9 mouse cellular contexts compared by ENCODE assay signal in the genomic region with DNA sequence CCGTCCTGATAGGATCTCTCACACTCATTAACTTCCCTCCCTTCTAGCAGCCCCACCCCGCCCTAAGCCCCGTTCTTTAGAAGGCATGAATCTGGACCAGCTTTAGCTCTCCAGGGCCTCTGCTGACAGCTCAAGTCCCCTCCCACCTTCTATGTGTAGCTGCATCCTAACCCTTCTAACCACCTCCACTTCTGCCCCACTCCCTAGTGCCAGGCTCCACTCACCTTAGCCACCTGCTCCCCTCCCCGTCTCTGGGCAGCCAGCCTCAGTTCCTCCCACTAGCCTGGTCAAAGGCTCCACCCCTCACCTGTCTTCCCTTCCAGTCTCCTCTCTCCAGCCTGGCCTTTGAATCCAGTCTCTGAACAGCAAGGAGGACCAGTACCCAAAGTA. TPM values are rescaled to one million over a fixed set of nuclear protein-coding genes. Genes with fewer than 3 reads are reported as not detected.
DNase-seq lines count a peak whose midpoint lies in the region; ATAC-seq and TF ChIP-seq lines count a peak whose summit lies in the region.
"Had no signal": no experiment of that assay in that cellular context is flagged by ENCODE, and none has a peak within 500 bp of the region (broad histone marks: within the 10 kb centered on the region; RNA-seq: fewer than 3 reads in every experiment).

No protein-coding gene starts in this region.

- no peaks in the 10 kb centered on the region for H3K27me3 ChIP-seq in liver, adult 2 months (ENCODE audit: control insufficient read depth, insufficient read depth, low read length)
- no peaks in the 10 kb centered on the region for H3K27me3 ChIP-seq in hindbrain, postnatal 0 days (ENCODE audit: insufficient read depth, low read length)
- no peaks in the 10 kb centered on the region for H3K27me3 ChIP-seq in midbrain, embryonic 14.5 days (ENCODE audit: control insufficient read depth, insufficient read depth, low read length)

- peak overlapping the region; percentile 53 for H3K27ac ChIP-seq in liver, adult 2 months (replicated peaks; ENCODE audit: insufficient read depth, low read depth, low read length)
- H3K27ac ChIP-seq in hindbrain, postnatal 0 days: no peak overlapping the region
- H3K27ac ChIP-seq in midbrain, embryonic 14.5 days (replicated peaks; ENCODE audit: low read depth, low read length): no peak overlapping the region

- peak overlapping the region; percentile 77; the same call in 1 of the 2 replicates for H3K4me2 ChIP-seq in hindbrain, postnatal 0 days (ENCODE audit: low read depth, low read length)
- H3K4me2 ChIP-seq in midbrain, embryonic 14.5 days (ENCODE audit: low read length): 0 out of 2 replicates have a peak overlapping the region, but pooled peaks have one; percentile 59

- TF ChIP-seq POLR2A in liver, adult 2 months (IDR thresholded peaks at IDR 0.05; ENCODE audit: extremely low read depth, insufficient read depth, low read length): no peak

- WGBS in liver, adult 2 months: 53% methylated on average over 4 of the region's 4 CpGs
- 73% methylated on average over 4 of the region's 4 CpGs for WGBS in hindbrain, postnatal 0 days
- WGBS in midbrain, embryonic 14.5 days: 81% methylated on average over 4 of the region's 4 CpGs

- TF ChIP-seq CTCF in liver, adult 2 months (IDR thresholded peaks at IDR 0.05; ENCODE audit: low read depth, low read length): no peak
- TF ChIP-seq CTCF in hindbrain, postnatal 0 days (IDR thresholded peaks at IDR 0.05; ENCODE audit: low read depth): no peak

- H3K9me3 ChIP-seq in hindbrain, postnatal 0 days (ENCODE audit: low read length): no peaks in the 10 kb centered on the region
- H3K9me3 ChIP-seq in midbrain, embryonic 14.5 days (ENCODE audit: control insufficient read depth, low read length): no peaks in the 10 kb centered on the region

- DNase-seq in cerebellum, adult 9-10 months: peak; percentile 44
- no peak for DNase-seq in cerebellum, adult 8-10 months
- no peak for DNase-seq in liver, adult 2 months (ENCODE audit: extremely low read depth, low read depth, low spot score)
- DNase-seq in liver: no peak
- DNase-seq in hindbrain, postnatal 0 days (ENCODE audit: low spot score): no peak
- no peak for DNase-seq in midbrain, embryonic 14.5 days
- no peak for DNase-seq in right cerebral cortex, adult 2 months (ENCODE audit: low spot score in 2 of 2)
- no peak for DNase-seq in left cerebral cortex, postnatal 14 days (ENCODE audit: low spot score in 2 of 2)

- H3K4me1 ChIP-seq in liver, adult 2 months (ENCODE audit: control insufficient read depth, insufficient read depth, low read length): peaks cover 29% of the 10 kb centered on the region
- peaks cover 20% of the 10 kb centered on the region for H3K4me1 ChIP-seq in hindbrain, postnatal 0 days (ENCODE audit: insufficient read depth, low read length)
- peaks cover 9% of the 10 kb centered on the region for H3K4me1 ChIP-seq in midbrain, embryonic 14.5 days (ENCODE audit: control insufficient read depth, insufficient read depth, low read length)

- intact Hi-C loops in left cerebral cortex, postnatal 14 days (cut with DNase I): loop anchor here (5.0 kb wide), 1 partner anchor 37 kb away; a partner anchor contains a TSS

- 0 out of 2 replicates have a peak, but pooled peaks cover 1% of the 10 kb centered on the region for H3K36me3 ChIP-seq in liver, adult 2 months (ENCODE audit: control insufficient read depth, insufficient read depth, low read length)
- peaks cover 26% of the 10 kb centered on the region for H3K36me3 ChIP-seq in hindbrain, postnatal 0 days (ENCODE audit: insufficient read depth, low read length)
- H3K36me3 ChIP-seq in midbrain, embryonic 14.5 days (ENCODE audit: control insufficient read depth, insufficient read depth, low read length): peaks cover 37% of the 10 kb centered on the region

- H3K4me3 ChIP-seq in liver, adult 2 months (ENCODE audit: insufficient read depth, low read depth, low read length): no peak overlapping the region
- no peak overlapping the region for H3K4me3 ChIP-seq in hindbrain, postnatal 0 days (ENCODE audit: low read length)
- no peak overlapping the region for H3K4me3 ChIP-seq in midbrain, embryonic 14.5 days (replicated peaks; ENCODE audit: low read depth, low read length)

- peaks cover 54% of the 10 kb centered on the region for H3K79me2 ChIP-seq in liver, adult 2 months (ENCODE audit: control insufficient read depth, insufficient read depth, low read length)

- ATAC-seq in hindbrain, postnatal 0 days: no peak
- no peak for ATAC-seq in midbrain, embryonic 14.5 days (ENCODE audit: low FRiP score, low TSS enrichment)

- H3K9ac ChIP-seq in liver, adult 2 months (ENCODE audit: low read depth, low read length): no peak overlapping the region
- no peak overlapping the region for H3K9ac ChIP-seq in hindbrain, postnatal 0 days (replicated peaks; ENCODE audit: low read length)
- no peak overlapping the region; the same call in 1 of the 2 replicates for H3K9ac ChIP-seq in midbrain, embryonic 14.5 days (replicated peaks; ENCODE audit: low read length)

RNA-seq across cellular contexts. Expression of a gene that starts 2.2 kb away (rescaled TPM):
- 24.2 and 39.9 TPM in 2 replicates for total RNA-seq in liver, adult 2 months (2014; rRNA removed)
- polyA plus RNA-seq in liver, adult 2 months (2012; rRNA removed): 93.2 and 112 TPM in 2 replicates
- 68.9 and 86.0 TPM in 2 replicates for total RNA-seq in hindbrain, postnatal 0 days (2014; rRNA removed)
- 140 and 143 TPM in 2 replicates for polyA plus RNA-seq in hindbrain, postnatal 0 days (2015; fragmentation: Nextera tagmentation; extraction: Ambion mirVana)
- polyA plus RNA-seq in midbrain, embryonic 14.5 days (2014; fragmentation: Nextera tagmentation; extraction: Ambion mirVana): 112 and 118 TPM in 2 replicates
- 100 to 1,000 TPM; 182 to 185 TPM for total RNA-seq in left cerebral cortex, postnatal 14 days (2021)

RNA-seq across cellular contexts. Expression of a gene that starts 33.0 kb away (rescaled TPM):
- 0.40 and 0.46 TPM in 2 replicates for total RNA-seq in liver, adult 2 months (2014; rRNA removed)
- 0.21 and 0.35 TPM in 2 replicates for polyA plus RNA-seq in liver, adult 2 months (2012; rRNA removed)
- total RNA-seq in hindbrain, postnatal 0 days (2014; rRNA removed): 6.0 and 7.1 TPM in 2 replicates
- polyA plus RNA-seq in hindbrain, postnatal 0 days (2015; fragmentation: Nextera tagmentation; extraction: Ambion mirVana): 3.0 and 3.6 TPM in 2 replicates
- polyA plus RNA-seq in midbrain, embryonic 14.5 days (2014; fragmentation: Nextera tagmentation; extraction: Ambion mirVana): 3.1 and 4.5 TPM in 2 replicates
- 1 to 10 TPM; 3.0 TPM for total RNA-seq in left cerebral cortex, postnatal 14 days (2021)

RNA-seq across cellular contexts. Expression of a gene that starts 36.7 kb away (rescaled TPM):
- total RNA-seq in liver, adult 2 months (2014; rRNA removed): 0.07 and 0.09 TPM in 2 replicates
- 0.01 and 0.05 TPM in 2 replicates for polyA plus RNA-seq in liver, adult 2 months (2012; rRNA removed)
- 5.7 and 22.1 TPM in 2 replicates for total RNA-seq in hindbrain, postnatal 0 days (2014; rRNA removed)
- polyA plus RNA-seq in hindbrain, postnatal 0 days (2015; fragmentation: Nextera tagmentation; extraction: Ambion mirVana): 2.5 and 3.4 TPM in 2 replicates
- 1.5 and 4.6 TPM in 2 replicates for polyA plus RNA-seq in midbrain, embryonic 14.5 days (2014; fragmentation: Nextera tagmentation; extraction: Ambion mirVana)
- 10 to 100 TPM in 1 of 2 experiments, 1 to 10 TPM in 1; 8.3 to 16.0 TPM for total RNA-seq in left cerebral cortex, postnatal 14 days (2021)
- polyA plus RNA-seq: C2C12 had no signal

RNA-seq across cellular contexts. Expression of a gene that starts 42.6 kb away (rescaled TPM):
- 0.07 TPM in 1 of 2 replicates, not detected in the other for total RNA-seq in liver, adult 2 months (2014; rRNA removed)
- not detected in 2 replicates for polyA plus RNA-seq in liver, adult 2 months (2012; rRNA removed)
- 36.9 and 41.7 TPM in 2 replicates for total RNA-seq in hindbrain, postnatal 0 days (2014; rRNA removed)
- polyA plus RNA-seq in hindbrain, postnatal 0 days (2015; fragmentation: Nextera tagmentation; extraction: Ambion mirVana): 8.2 and 8.9 TPM in 2 replicates
- polyA plus RNA-seq in midbrain, embryonic 14.5 days (2014; fragmentation: Nextera tagmentation; extraction: Ambion mirVana): 6.4 and 8.7 TPM in 2 replicates
- 10 to 100 TPM; 59.2 to 61.7 TPM for total RNA-seq in left cerebral cortex, postnatal 14 days (2021)
- polyA plus RNA-seq: C2C12 had no signal

RNA-seq across cellular contexts. Expression of a gene that starts 48.3 kb away (rescaled TPM):
- not detected in 2 replicates for total RNA-seq in liver, adult 2 months (2014; rRNA removed)
- polyA plus RNA-seq in liver, adult 2 months (2012; rRNA removed): not detected in 2 replicates
- 3.4 and 4.4 TPM in 2 replicates for total RNA-seq in hindbrain, postnatal 0 days (2014; rRNA removed)
- 5.8 and 6.6 TPM in 2 replicates for polyA plus RNA-seq in hindbrain, postnatal 0 days (2015; fragmentation: Nextera tagmentation; extraction: Ambion mirVana)
- 4.3 and 4.9 TPM in 2 replicates for polyA plus RNA-seq in midbrain, embryonic 14.5 days (2014; fragmentation: Nextera tagmentation; extraction: Ambion mirVana)
- total RNA-seq in left cerebral cortex, postnatal 14 days (2021): 1 to 10 TPM; 3.8 to 4.2 TPM
- polyA plus RNA-seq: C2C12 had no signal
